Mouse (Mus musculus) forebrain, embryonic 14.5 days (tissue): ENCODE results near the gene Fkbp5. TPM values are rescaled to one million over a fixed set of nuclear protein-coding genes. Genes with fewer than 3 reads are reported as not detected.
"Not testable (repeated sequence)": the region's sequence is repeated elsewhere in the genome, so short reads cannot be mapped to it uniquely, and the experiment has no call there.

ENCODE experiments used
- ATAC-seq: fragments of 200-750 bp; cut with Nextera tagmentation; 2 replicates; pipeline ENCODE4 v1.8.0; 2017; ENCODE audit warnings: mild to moderate bottlenecking, moderate library complexity
- DNase-seq: peaks from one replicate; pipeline ENCODE4 v3.0.0-alpha.2; 2015; ENCODE audit warnings: low spot score
- H3K27ac ChIP-seq: fragments of 300-500 bp; sonication (generic); 2 replicates; pipeline ENCODE4 v1.5.1; 2014; ENCODE audit warnings: low read depth, mild to moderate bottlenecking, control low read depth, low read length, moderate library complexity
- H3K27me3 ChIP-seq: fragments of 300-500 bp; sonication (generic); replicated peaks from 2 replicates; pipeline ENCODE4 v1.6.1; 2014; ENCODE audit warnings: low read length, control low read depth, mixed read lengths; ENCODE audit not compliant: control insufficient read depth, insufficient read depth
- H3K36me3 ChIP-seq: fragments of 300-500 bp; sonication (generic); 2 replicates; pipeline ENCODE4 v1.6.1; 2014; ENCODE audit warnings: low read length, control low read depth; ENCODE audit not compliant: control insufficient read depth, insufficient read depth
- H3K4me1 ChIP-seq: fragments of 300-500 bp; sonication (generic); 2 replicates; pipeline ENCODE4 v1.6.1; 2014; ENCODE audit warnings: antibody characterized with exemption, low read length, control low read depth; ENCODE audit not compliant: control insufficient read depth, insufficient read depth
- H3K4me2 ChIP-seq: fragments of 300-500 bp; sonication (generic); 2 replicates; pipeline ENCODE4 v1.6.1; 2014; ENCODE audit warnings: mild to moderate bottlenecking, control low read depth, low read length
- H3K4me3 ChIP-seq: fragments of 300-500 bp; sonication (generic); 2 replicates; pipeline ENCODE4 v1.5.1; 2014; ENCODE audit warnings: low read depth, low read length, control low read depth
- H3K9ac ChIP-seq: fragments of 300-500 bp; sonication (generic); 2 replicates; pipeline ENCODE4 v1.6.1; 2014; ENCODE audit warnings: mild to moderate bottlenecking, low read length, control low read depth, moderate library complexity
- H3K9me3 ChIP-seq: fragments of 300-500 bp; sonication (generic); replicated peaks from 2 replicates; pipeline ENCODE4 v1.6.1; 2016; ENCODE audit warnings: low read length, control low read depth, mixed read lengths; ENCODE audit not compliant: control insufficient read depth
- WGBS: fragments of 180-500 bp; shearing (Covaris S2); extraction: QIAGEN DNeasy Blood & Tissue Kit; methylation state at CpG from one replicate; pipeline ENCODE4 v1.1.7; 2014; 5-methylcytosine and 5-hydroxymethylcytosine counted together
- polyA plus RNA-seq: library from polyadenylated mRNA; unstranded; fragments of >200 nt; fragmentation: Nextera tagmentation; extraction: Ambion mirVana; gene quantifications from 2 replicates; pipeline ENCODE4 v1.2.1, GENCODE M21; 2014

The Fkbp5 gene
- 11.7 and 11.9 TPM in 2 replicates for polyA plus RNA-seq

DNA sequence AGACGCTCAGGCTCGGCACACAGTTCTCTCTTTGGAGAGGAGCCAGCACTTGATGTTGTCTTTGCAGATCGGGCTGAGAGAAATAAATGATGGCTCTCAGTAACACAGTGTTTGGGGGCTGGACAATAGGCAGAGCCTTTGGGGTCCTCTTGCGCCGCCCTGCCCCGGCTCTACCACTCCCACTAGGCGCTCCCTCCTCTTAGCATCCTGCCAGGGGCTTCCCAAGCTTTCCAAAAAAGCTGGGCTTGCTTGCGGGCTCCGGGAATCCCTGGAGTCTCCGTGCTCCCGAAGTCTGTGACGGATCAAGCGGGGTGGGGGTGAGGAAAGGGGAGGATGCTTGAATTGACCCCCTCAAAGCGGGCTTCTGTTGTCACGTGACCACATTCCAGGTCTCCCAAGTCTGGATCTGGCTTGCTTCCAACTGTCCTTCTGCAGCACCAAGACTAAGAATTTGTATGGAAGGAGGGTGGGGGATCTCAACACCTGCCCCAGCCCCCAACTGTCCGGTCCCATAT is at the start of gene Fkbp5:
Gene Fkbp5 (minus strand): TSS at position 87 of the 515 bp plus-strand sequence.
- ATAC-seq, result peak; percentile 37
- Histone ChIP-seq H3K4me3 (peak within 1 kb of the TSS; percentile 42), H3K4me2 (peak within 1 kb of the TSS; percentile 89), H3K27me3 (0 out of 2 replicates have a peak, but pooled peaks cover 5% of the 10 kb centered on the region), H3K9me3 (no peaks in the 10 kb centered on the region), H3K9ac (peak within 1 kb of the TSS; percentile 74), H3K36me3 (no peaks in the 10 kb centered on the region), H3K4me1 (peaks cover 13% of the 10 kb centered on the region), H3K27ac (peak within 1 kb of the TSS; percentile 72)
- DNase-seq, result peak; percentile 82
- under 1% methylated on average over 16 of the region's 16 CpGs for WGBS

DNA sequence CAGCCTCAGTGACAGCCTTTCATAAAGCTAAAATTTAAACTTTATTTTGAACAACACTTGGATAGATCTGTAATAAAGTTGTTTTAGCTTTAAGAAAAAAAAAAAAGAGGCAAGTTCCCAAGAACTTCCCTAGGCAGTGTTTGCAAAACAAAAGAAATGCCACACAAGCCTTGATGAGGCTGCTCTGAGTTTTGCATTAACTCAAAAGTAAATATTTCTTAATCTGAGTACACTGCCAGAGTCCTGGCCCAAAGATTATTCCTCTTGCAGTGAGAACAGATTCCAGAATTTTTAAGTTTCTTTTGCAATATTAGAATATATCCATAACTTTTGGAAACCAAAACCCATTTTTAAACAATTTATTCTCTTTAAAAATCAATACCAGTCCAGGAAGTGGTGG is 47.9 kb upstream of the Fkbp5 start:
- no peaks in the 10 kb centered on the region for H3K4me1 ChIP-seq
- H3K9me3 ChIP-seq, result no peaks in the 10 kb centered on the region
- no peak for DNase-seq
- H3K27me3 ChIP-seq, result no peaks in the 10 kb centered on the region
- no peak overlapping the region for H3K9ac ChIP-seq
- no peak for ATAC-seq
- H3K36me3 ChIP-seq, result no peaks in the 10 kb centered on the region
- no peak overlapping the region for H3K4me2 ChIP-seq
- H3K4me3 ChIP-seq, result no peak overlapping the region
- no peak overlapping the region for H3K27ac ChIP-seq

DNA sequence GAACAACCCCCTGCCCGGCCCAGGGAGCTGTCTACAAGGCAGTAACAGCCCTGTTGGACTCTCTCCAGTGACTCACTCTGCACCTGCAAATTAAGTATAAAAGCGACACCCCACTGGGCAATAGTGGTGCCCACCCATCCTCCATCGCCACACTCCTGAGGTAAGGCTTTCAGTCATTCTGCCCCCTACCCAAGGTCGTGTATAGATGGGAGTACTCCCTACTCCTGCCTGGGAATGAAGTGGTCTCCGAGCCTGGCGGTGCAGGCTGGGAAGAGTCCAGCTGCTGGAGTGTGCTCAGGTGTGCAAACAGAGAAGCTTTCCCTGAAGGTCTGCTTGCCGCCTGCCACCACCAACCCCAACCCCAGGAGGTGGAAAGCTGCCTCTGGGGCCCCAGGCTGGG is 44.3 kb upstream of the Fkbp5 start:
- Histone ChIP-seq H3K4me2 (no peak overlapping the region), H3K4me1 (no peaks in the 10 kb centered on the region; the same call in 1 of the 2 replicates), H3K4me3 (no peak overlapping the region), H3K27me3 (no peaks in the 10 kb centered on the region), H3K9me3 (no peaks in the 10 kb centered on the region), H3K27ac (no peak overlapping the region), H3K9ac (no peak overlapping the region), H3K36me3 (no peaks in the 10 kb centered on the region)
- ATAC-seq (no peak), DNase-seq (no peak)
- WGBS, result 67% methylated on average over 7 of the region's 7 CpGs

DNA sequence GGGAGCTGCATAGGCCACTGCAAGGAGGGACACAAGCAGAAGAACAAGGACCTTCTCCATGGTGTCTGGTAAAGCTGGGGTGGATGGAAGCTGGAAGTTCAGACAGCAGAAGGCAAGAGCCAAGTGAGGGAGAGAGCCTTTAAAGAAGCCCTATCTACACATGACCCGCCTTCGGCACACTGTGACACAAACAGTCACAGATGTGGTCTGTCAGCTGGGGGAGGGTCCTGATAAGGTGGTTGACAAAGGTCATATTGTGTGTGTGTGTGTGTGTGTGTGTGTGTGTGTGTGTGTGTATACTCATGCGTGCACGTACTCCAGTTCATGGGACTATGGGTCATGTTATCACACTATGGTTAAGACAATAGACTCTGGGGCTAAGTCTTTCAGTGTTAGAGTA is 43.3 kb upstream of the Fkbp5 start, which contains the start of gene Clps:
Gene Clps (minus strand): TSS at position 169 of the 400 bp plus-strand sequence.
- 96% methylated on average over 4 of the region's 4 CpGs for WGBS
- Histone ChIP-seq H3K4me3 (no peak within 1 kb of the TSS), H3K4me1 (no peaks in the 10 kb centered on the region; the same call in 1 of the 2 replicates), H3K9ac (no peak within 1 kb of the TSS), H3K4me2 (no peak within 1 kb of the TSS), H3K36me3 (no peaks in the 10 kb centered on the region), H3K9me3 (no peaks in the 10 kb centered on the region), H3K27me3 (no peaks in the 10 kb centered on the region), H3K27ac (no peak within 1 kb of the TSS)
- DNase-seq (no peak), ATAC-seq (no peak)

DNA sequence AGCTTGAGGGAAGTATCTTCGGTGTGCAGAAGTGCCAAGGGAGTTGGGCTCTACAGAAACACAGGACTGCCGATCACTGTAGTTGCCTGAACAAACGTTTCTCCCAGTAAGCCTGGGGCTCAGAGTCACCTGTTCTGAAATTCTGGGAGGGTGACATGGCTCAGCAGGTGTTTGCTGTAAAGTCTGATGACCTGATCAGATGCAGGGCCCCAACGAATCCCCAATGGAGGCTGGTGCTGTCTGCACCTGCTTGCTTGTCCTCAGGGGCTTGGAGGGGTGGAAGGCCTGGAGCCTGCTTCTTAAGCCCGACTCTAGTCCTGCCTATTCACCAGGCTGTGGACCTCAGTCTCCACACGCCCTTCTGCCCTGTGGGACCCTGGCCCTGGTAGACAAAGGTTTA is 40.4 kb upstream of the Fkbp5 start:
- ATAC-seq (no peak), DNase-seq (no peak)
- no peaks in the 10 kb centered on the region for H3K36me3 ChIP-seq
- no peak overlapping the region for H3K27ac ChIP-seq
- no peak overlapping the region for H3K4me3 ChIP-seq
- WGBS, result 77% methylated on average over 6 of the region's 6 CpGs
- H3K4me1 ChIP-seq, result no peaks in the 10 kb centered on the region; the same call in 1 of the 2 replicates
- H3K9me3 ChIP-seq, result no peaks in the 10 kb centered on the region
- no peaks in the 10 kb centered on the region for H3K27me3 ChIP-seq
- no peak overlapping the region for H3K4me2 ChIP-seq
- no peak overlapping the region for H3K9ac ChIP-seq

DNA sequence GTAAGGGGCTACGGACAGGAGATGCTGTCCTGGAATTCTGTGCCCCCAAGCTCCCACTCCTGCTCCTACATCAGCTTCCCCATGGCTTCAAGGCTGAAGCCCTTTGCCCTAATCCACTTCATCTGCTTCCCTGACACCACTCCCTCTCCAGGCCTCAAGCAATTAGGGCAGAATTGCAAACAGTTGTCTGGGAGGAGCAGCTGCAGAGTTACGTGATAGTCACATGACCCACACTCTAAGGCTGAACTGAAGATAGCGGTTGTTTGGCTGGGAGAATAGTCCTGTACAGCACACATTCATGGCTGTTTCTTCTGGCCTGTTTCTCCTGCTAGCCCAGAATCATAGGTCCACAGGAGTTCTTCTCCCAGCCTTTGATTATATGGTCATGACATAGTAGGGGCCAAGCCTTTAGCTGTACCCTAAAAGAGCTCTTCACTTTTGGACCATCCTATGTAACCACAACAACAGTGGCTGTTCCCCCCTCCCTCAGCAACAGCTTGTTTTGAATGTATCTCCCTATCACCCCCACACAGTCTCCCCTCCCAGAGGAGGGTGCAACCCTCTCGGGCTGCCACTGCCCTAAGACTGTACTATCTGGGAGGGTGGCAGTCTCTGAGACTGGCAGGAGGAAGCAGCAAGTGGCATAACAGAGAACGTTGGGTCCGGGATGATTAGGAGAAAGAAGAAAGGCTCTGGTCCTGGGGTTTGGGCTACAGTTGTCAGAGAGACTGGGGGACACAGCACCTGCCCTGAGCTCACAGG is 39.5 kb upstream of the Fkbp5 start:
- no peak overlapping the region for H3K9ac ChIP-seq
- WGBS, result 55% methylated on average over 6 of the region's 6 CpGs
- H3K4me2 ChIP-seq, result no peak overlapping the region
- H3K4me3 ChIP-seq, result no peak overlapping the region
- no peak overlapping the region for H3K27ac ChIP-seq
- peak; percentile 72 for ATAC-seq
- H3K36me3 ChIP-seq, result no peaks in the 10 kb centered on the region
- peak; percentile 69 for DNase-seq
- H3K4me1 ChIP-seq, result no peaks in the 10 kb centered on the region; the same call in 1 of the 2 replicates
- H3K9me3 ChIP-seq, result no peaks in the 10 kb centered on the region
- H3K27me3 ChIP-seq, result no peaks in the 10 kb centered on the region

DNA sequence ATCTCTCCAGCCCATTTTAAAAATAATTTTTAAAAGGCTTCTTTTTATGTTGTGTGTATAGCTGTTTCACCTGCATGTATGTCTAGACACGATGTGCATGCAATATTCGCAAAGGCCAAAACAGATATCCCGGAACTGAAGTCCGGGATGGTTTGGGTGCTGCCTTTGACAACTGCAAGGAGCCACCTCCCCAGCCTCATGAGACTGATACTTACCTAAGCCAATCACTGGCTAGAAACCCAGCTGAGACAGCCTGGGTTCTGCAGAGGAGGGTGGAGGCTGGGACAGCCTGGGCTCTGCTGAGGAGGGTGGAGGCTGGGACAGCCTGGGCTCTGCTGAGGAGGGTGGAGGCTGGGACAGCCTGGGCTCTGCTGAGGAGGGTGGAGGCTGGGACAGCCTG is 36.7 kb upstream of the Fkbp5 start:
- DNase-seq, H3K27ac ChIP-seq, H3K4me1 ChIP-seq, H3K27me3 ChIP-seq, H3K9ac ChIP-seq, H3K9me3 ChIP-seq, H3K4me2 ChIP-seq, H3K36me3 ChIP-seq, ATAC-seq, H3K4me3 ChIP-seq: not testable (repeated sequence)
- WGBS, result 95% methylated on average over 4 of the region's 4 CpGs

DNA sequence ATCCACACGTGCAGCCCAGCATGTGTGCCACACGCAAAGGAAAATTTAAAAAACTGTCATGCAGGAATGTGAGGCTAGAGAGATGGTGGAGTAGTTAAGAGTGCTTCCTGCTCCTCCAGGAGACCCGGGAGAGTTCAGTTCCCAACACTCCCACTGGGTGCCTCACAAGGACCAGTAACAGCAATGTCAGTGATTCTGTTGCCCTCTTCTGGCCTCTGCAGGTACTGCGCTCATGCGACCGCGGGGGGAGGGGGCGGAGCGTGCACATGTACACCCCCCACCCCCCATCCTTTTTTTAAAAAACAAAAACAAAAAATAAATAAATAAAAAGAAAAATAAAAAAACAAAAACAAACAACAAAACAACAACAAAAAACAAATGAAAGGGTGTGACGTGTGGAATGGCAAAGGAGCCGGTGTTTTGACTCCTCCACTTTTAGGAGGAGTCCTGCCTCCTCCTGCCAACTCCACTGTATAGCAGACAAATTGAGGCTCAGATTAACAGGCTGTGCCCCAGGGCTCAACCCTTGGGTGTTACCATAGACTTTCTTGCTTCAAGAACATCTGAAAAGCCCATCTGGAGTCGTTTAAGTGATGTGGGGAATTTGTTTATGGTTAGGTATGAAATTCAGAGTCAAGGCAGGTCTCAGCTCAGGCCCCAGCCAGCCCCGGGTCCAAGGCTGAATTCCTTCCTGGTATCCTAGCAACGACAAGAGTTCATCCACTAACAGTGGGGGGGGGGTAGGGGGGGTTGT is 35.9 kb upstream of the Fkbp5 start:
- Histone ChIP-seq H3K9me3 (no peaks in the 10 kb centered on the region), H3K27ac (no peak overlapping the region), H3K4me2 (no peak overlapping the region), H3K4me3 (no peak overlapping the region), H3K9ac (no peak overlapping the region), H3K36me3 (no peaks in the 10 kb centered on the region), H3K4me1 (no peaks in the 10 kb centered on the region; the same call in 1 of the 2 replicates), H3K27me3 (no peaks in the 10 kb centered on the region)
- WGBS, result 4% methylated on average over 14 of the region's 14 CpGs
- peak; percentile 50; the same call in 1 of the 2 replicates for ATAC-seq
- peak; percentile 71 for DNase-seq
